In genomic region chr13:106935871-106936255, GRCm38 (mm10) we compare ENCODE assay signal across 8 mouse cellular contexts. TPM values are rescaled to one million over a fixed set of nuclear protein-coding genes. Genes with fewer than 3 reads are reported as not detected.
DNase-seq lines count a peak whose midpoint lies in the region; ATAC-seq and TF ChIP-seq lines count a peak whose summit lies in the region.

No protein-coding gene starts in this region.

- H3K36me3 ChIP-seq in heart, embryonic 15.5 days = no peaks in the 10 kb centered on the region
- H3K36me3 ChIP-seq in G1E (replicated peaks) = peaks cover 16% of the 10 kb centered on the region
- no peaks in the 10 kb centered on the region for H3K36me3 ChIP-seq in forebrain, postnatal 0 days (ENCODE audit: insufficient read depth)

- no peak for TF ChIP-seq CTCF in G1E (IDR thresholded peaks at IDR 0.05; ENCODE audit: low read depth, low read length)
- TF ChIP-seq CTCF in forebrain, postnatal 0 days (IDR thresholded peaks at IDR 0.05; ENCODE audit: low read depth) = no peak

- H3K4me2 ChIP-seq in heart, embryonic 15.5 days = peak overlapping the region; percentile 69
- H3K4me2 ChIP-seq in forebrain, postnatal 0 days (ENCODE audit: low read depth) = peak overlapping the region; percentile 82

- no peak for DNase-seq in heart, adult 11 months
- DNase-seq in G1E (ENCODE audit: low spot score) = no peak
- no peak for DNase-seq in forebrain, postnatal 0 days
- no peak for DNase-seq in cerebellum, adult 11 months
- no peak for DNase-seq in frontal cortex, postnatal 36 days (ENCODE audit: low spot score in 2 of 2)
- DNase-seq in spleen, postnatal 36 days (ENCODE audit: low spot score in 2 of 2) = no peak

- peak overlapping the region; percentile 84 for H3K4me3 ChIP-seq in heart, embryonic 15.5 days
- H3K4me3 ChIP-seq in G1E (ENCODE audit: low read depth, low read length) = peak overlapping the region; percentile 100
- peak overlapping the region; percentile 73 for H3K4me3 ChIP-seq in forebrain, postnatal 0 days (ENCODE audit: low read depth, low read length)

- no peak for ATAC-seq in heart, embryonic 15.5 days (replicated peaks; ENCODE audit: insufficient number of reproducible peaks, insufficient read depth, low FRiP score, low read depth)
- no peak for ATAC-seq in G1E (ENCODE audit: extremely low read depth, insufficient number of reproducible peaks, low FRiP score, poor library complexity, severe bottlenecking)
- ATAC-seq in forebrain, postnatal 0 days = no peak
- ATAC-seq in megakaryocyte progenitor cell, adult 5-6 weeks (replicated peaks; ENCODE audit: poor library complexity) = peak; percentile 49

- H3K27ac ChIP-seq in heart, embryonic 15.5 days = peak overlapping the region; percentile 82
- H3K27ac ChIP-seq in forebrain, postnatal 0 days (ENCODE audit: low read depth, low read length) = peak overlapping the region; percentile 79

- H3K9me3 ChIP-seq in heart, embryonic 15.5 days (replicated peaks) = no peaks in the 10 kb centered on the region
- no peaks in the 10 kb centered on the region for H3K9me3 ChIP-seq in G1E (replicated peaks)
- no peaks in the 10 kb centered on the region for H3K9me3 ChIP-seq in forebrain, postnatal 0 days (ENCODE audit: low read length)

- peak overlapping the region; percentile 84 for H3K9ac ChIP-seq in heart, embryonic 15.5 days
- H3K9ac ChIP-seq in forebrain, postnatal 0 days = peak overlapping the region; percentile 74

- H3K27me3 ChIP-seq in heart, embryonic 15.5 days = no peaks in the 10 kb centered on the region
- no peaks in the 10 kb centered on the region for H3K27me3 ChIP-seq in G1E (ENCODE audit: insufficient read depth, low read length)
- no peaks in the 10 kb centered on the region for H3K27me3 ChIP-seq in forebrain, postnatal 0 days (ENCODE audit: insufficient read depth, low read length)

- WGBS in heart, embryonic 15.5 days = 6% methylated on average over 9 of the region's 9 CpGs
- 8% methylated on average over 9 of the region's 9 CpGs for WGBS in forebrain, postnatal 0 days

- peaks cover 14% of the 10 kb centered on the region for H3K4me1 ChIP-seq in heart, embryonic 15.5 days (replicated peaks)
- peaks cover 20% of the 10 kb centered on the region for H3K4me1 ChIP-seq in G1E (ENCODE audit: insufficient read depth, low read depth, low read length)
- H3K4me1 ChIP-seq in forebrain, postnatal 0 days (ENCODE audit: insufficient read depth) = peaks cover 9% of the 10 kb centered on the region; the same call in 1 of the 2 replicates

RNA-seq across cellular contexts. Expression of gene Ipo11, which starts 0.9 kb away (rescaled TPM):
- 51.7 and 56.8 TPM in 2 replicates for polyA plus RNA-seq in heart, embryonic 15.5 days (2015; fragmentation: Nextera tagmentation; extraction: Ambion mirVana)
- total RNA-seq in G1E (2014; fragmentation: Nextera tagmentation) (85.9 and 92.8 TPM in 2 replicates), G1E (2017) (49.8 and 51.0 TPM in 2 replicates)
- 9.5 and 10.5 TPM in 2 replicates for polyA plus RNA-seq in G1E (2012)
- 47.5 and 55.5 TPM in 2 replicates for total RNA-seq in forebrain, postnatal 0 days (2014; rRNA removed)
- polyA plus RNA-seq in forebrain, postnatal 0 days (2015; fragmentation: Nextera tagmentation; extraction: Ambion mirVana) = 25.0 and 27.5 TPM in 2 replicates
- 52.5 and 63.5 TPM in 2 replicates for total RNA-seq in megakaryocyte progenitor cell, adult 5-6 weeks (2015)
- 34.2 and 39.8 TPM in 2 replicates for total RNA-seq in megakaryocyte progenitor cell, adult 5-6 weeks (2017)

RNA-seq across cellular contexts. Expression of gene Dimt1, which starts 11.1 kb away (rescaled TPM):
- polyA plus RNA-seq in heart, embryonic 15.5 days (2015; fragmentation: Nextera tagmentation; extraction: Ambion mirVana) = 24.8 and 27.0 TPM in 2 replicates
- total RNA-seq in G1E (2014; fragmentation: Nextera tagmentation) (59.5 and 70.7 TPM in 2 replicates), G1E (2017) (21.9 and 26.2 TPM in 2 replicates)
- 33.5 and 35.0 TPM in 2 replicates for polyA plus RNA-seq in G1E (2012)
- total RNA-seq in forebrain, postnatal 0 days (2014; rRNA removed) = 22.1 and 25.8 TPM in 2 replicates
- polyA plus RNA-seq in forebrain, postnatal 0 days (2015; fragmentation: Nextera tagmentation; extraction: Ambion mirVana) = 32.2 and 32.9 TPM in 2 replicates
- 30.7 and 34.6 TPM in 2 replicates for total RNA-seq in megakaryocyte progenitor cell, adult 5-6 weeks (2015)
- 11.5 and 32.2 TPM in 2 replicates for total RNA-seq in megakaryocyte progenitor cell, adult 5-6 weeks (2017)
